Mouse (Mus musculus) right cerebral cortex, postnatal 4 days (tissue): ENCODE data around the gene St7.

ENCODE experiments used
- DNase-seq: peaks from one replicate; pipeline ENCODE4 v3.0.0-alpha.2; 2022

The St7 gene

GRCm38 (mm10) chr6:17721706-17722105, 29.0 kb downstream of the St7 start:
- no peak for DNase-seq

- peak; percentile 50 for DNase-seq
These were observed 33.2 kb downstream of the St7 start for GRCm38 (mm10) chr6:17725841-17726460.

GRCm38 (mm10) chr6:17727241-17727640, 34.5 kb downstream of the St7 start:
- no peak for DNase-seq

GRCm38 (mm10) chr6:17727891-17728790, 35.4 kb downstream of the St7 start:
- DNase-seq = no peak

- no peak for DNase-seq
These were observed 37.4 kb downstream of the St7 start for GRCm38 (mm10) chr6:17730122-17730521.

- DNase-seq = no peak
These were observed 39.0 kb downstream of the St7 start for GRCm38 (mm10) chr6:17731694-17732093.

GRCm38 (mm10) chr6:17733951-17734411, 41.2 kb downstream of the St7 start:
- DNase-seq = no peak

GRCm38 (mm10) chr6:17737262-17737948, 44.7 kb downstream of the St7 start:
- DNase-seq = no peak

GRCm38 (mm10) chr6:17740128-17740527, 47.4 kb downstream of the St7 start:
- no peak for DNase-seq

- DNase-seq = no peak
These were observed 48.9 kb downstream of the St7 start for GRCm38 (mm10) chr6:17741639-17742038.

GRCm38 (mm10) chr6:17742209-17742608, 49.5 kb downstream of the St7 start:
- no peak for DNase-seq

GRCm38 (mm10) chr6:17743325-17743724, 50.6 kb downstream of the St7 start:
- DNase-seq = no peak

- DNase-seq = no peak
These were observed 55.0 kb downstream of the St7 start for GRCm38 (mm10) chr6:17747724-17748123.

- DNase-seq = peak; percentile 70
These were observed 56.3 kb downstream of the St7 start for GRCm38 (mm10) chr6:17748866-17749582.

- DNase-seq = no peak
These were observed 56.9 kb downstream of the St7 start for GRCm38 (mm10) chr6:17749596-17749995.

GRCm38 (mm10) chr6:17750041-17750660, 57.4 kb downstream of the St7 start:
- DNase-seq = no peak

- DNase-seq = no peak
These were observed 58.2 kb downstream of the St7 start for GRCm38 (mm10) chr6:17750957-17751356.

- no peak for DNase-seq
These were observed 63.2 kb downstream of the St7 start for GRCm38 (mm10) chr6:17755902-17756301.

GRCm38 (mm10) chr6:17758568-17758967, 65.8 kb downstream of the St7 start:
- no peak for DNase-seq

GRCm38 (mm10) chr6:17763963-17764659, 71.4 kb downstream of the St7 start:
- no peak for DNase-seq

GRCm38 (mm10) chr6:17764660-17764998, 71.9 kb downstream of the St7 start:
- no peak for DNase-seq
